Mouse (Mus musculus) right cerebral cortex, adult 18-20 months (tissue): ENCODE measurements around the gene Gorasp1.

Experiments
- DNase-seq: peaks from one replicate; pipeline ENCODE4 v3.0.0; 2022; ENCODE audit warnings: mixed read lengths

Gene Gorasp1

GRCm38 (mm10) chr9:119937005-119937773, at the start of gene Gorasp1, which contains the start of gene Ttc21a:
Gene Gorasp1 (minus strand): TSS chr9:119937565.
Gene Ttc21a (plus strand): TSS chr9:119937606.
- peak; percentile 93 for DNase-seq

- DNase-seq: no peak
Observed at GRCm38 (mm10) chr9:119985881-119986574, 48.7 kb upstream of the Gorasp1 start.

GRCm38 (mm10) chr9:119984536-119985011, 47.2 kb upstream of the Gorasp1 start, which contains the start of gene Csrnp1:
Gene Csrnp1 (minus strand): TSS chr9:119984658.
- no peak for DNase-seq

- DNase-seq: peak; percentile 93
Observed at GRCm38 (mm10) chr9:119983585-119984535, 46.5 kb upstream of the Gorasp1 start.

GRCm38 (mm10) chr9:119982956-119983551, 45.7 kb upstream of the Gorasp1 start:
- DNase-seq: peak; percentile 46

- DNase-seq: peak; percentile 66
Observed at GRCm38 (mm10) chr9:119982241-119982811, 45.0 kb upstream of the Gorasp1 start.

- DNase-seq: peak; percentile 64
Observed at GRCm38 (mm10) chr9:119981183-119982179, 44.1 kb upstream of the Gorasp1 start.

- no peak for DNase-seq
Observed at GRCm38 (mm10) chr9:119980770-119981182, 43.4 kb upstream of the Gorasp1 start.

- DNase-seq: no peak
Observed at GRCm38 (mm10) chr9:119979749-119980148, 42.4 kb upstream of the Gorasp1 start.

GRCm38 (mm10) chr9:119978811-119979441, 41.6 kb upstream of the Gorasp1 start:
- peak; percentile 87 for DNase-seq

- DNase-seq: no peak
Observed at GRCm38 (mm10) chr9:119978151-119978810, 40.9 kb upstream of the Gorasp1 start.

- no peak for DNase-seq
Observed at GRCm38 (mm10) chr9:119977557-119978060, 40.2 kb upstream of the Gorasp1 start.

- no peak for DNase-seq
Observed at GRCm38 (mm10) chr9:119976704-119977556, 39.6 kb upstream of the Gorasp1 start.

- no peak for DNase-seq
Observed at GRCm38 (mm10) chr9:119975286-119975685, 37.9 kb upstream of the Gorasp1 start.

- DNase-seq: no peak
Observed at GRCm38 (mm10) chr9:119974609-119975008, 37.2 kb upstream of the Gorasp1 start.

- DNase-seq: no peak
Observed at GRCm38 (mm10) chr9:119973869-119974520, 36.6 kb upstream of the Gorasp1 start.

- DNase-seq: no peak
Observed at GRCm38 (mm10) chr9:119973281-119973680, 35.9 kb upstream of the Gorasp1 start.

GRCm38 (mm10) chr9:119972582-119972981, 35.2 kb upstream of the Gorasp1 start:
- DNase-seq: no peak
